Mouse (Mus musculus): ENCODE data around the gene Naa16.
"Not testable (repeated sequence)": the region's sequence is repeated elsewhere in the genome, so short reads cannot be mapped to it uniquely, and the experiment has no call there.

Gene Naa16

DNA sequence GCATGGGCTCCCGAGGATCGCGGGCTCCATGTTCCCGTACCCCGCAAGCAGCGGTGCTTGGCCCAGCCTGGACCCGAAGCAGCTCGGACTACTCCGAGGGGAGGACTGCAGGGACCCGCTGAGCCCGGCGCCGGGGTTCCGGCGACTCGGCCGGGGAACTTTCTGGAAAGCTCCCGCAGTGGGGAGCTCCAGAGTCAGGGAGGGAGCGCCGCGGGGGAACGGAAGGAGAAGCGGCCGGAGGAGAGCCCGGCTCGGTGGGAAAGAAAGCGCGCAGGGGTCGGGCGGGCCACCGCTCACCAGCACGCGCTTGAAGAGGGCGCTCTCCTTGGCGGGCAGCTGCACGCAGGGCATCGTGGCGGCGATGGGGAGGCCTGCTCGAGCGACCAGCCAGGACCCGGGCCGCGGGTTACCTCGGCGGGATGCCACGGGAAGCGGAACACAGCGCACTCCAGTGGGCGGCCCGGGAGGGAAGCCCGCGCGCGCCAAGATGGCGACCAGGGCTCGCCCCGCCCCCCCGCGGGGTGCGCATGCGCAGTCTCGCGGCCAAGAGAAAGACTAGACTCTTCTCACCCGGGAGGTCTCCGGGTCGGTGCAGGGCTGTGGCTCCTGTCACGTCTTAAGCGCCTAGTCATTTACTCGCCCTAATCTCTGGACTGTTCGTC, at the start of gene Naa16:
Gene Naa16 (minus strand): TSS at position 514 of the 662 bp plus-strand sequence.
- DNase-seq, result peak; percentile 98

- no peak for DNase-seq
Measured at GRCm38 (mm10) chr14:79434068-79434467, 43.5 kb upstream of the Naa16 start.

GRCm38 (mm10) chr14:79426730-79427365, 36.3 kb upstream of the Naa16 start:
- not testable (repeated sequence) for DNase-seq

DNA sequence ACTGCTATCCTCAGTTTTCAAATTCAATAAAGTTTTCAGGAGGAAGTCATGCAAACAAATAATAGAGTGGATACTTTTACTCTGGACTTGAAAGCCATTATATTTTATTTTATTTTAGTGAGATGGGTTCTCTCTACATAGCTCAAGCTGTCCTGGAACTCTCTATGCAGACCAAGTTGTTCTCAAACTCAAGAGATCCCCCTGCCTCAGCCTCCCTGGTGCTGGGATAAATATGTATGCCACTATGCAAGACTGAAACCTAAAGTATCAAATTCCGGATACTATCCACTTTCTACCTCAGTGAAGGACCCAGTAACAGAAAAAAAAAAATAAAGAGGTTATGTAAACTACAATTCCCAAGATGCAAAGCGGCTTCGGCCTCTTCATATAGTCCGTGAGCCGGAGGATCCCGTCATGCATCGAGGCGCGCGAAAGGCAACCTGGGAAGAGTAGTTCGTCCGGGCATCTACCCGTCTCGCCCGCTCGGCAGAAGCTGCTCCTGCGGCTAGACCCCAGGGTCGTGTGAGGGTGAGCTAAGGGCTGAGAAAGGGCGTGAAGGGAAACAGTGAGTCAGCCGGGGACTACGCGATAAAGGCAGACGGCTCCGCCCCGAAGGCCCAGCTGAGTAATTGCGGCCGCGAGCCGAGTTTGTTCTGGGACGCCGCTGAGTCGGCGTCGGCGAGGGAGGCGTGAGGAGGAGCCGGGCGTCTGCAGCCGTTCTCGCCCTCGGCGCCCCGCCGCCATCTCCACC, 35.6 kb upstream of the Naa16 start, which contains the start of gene Kbtbd7:
Gene Kbtbd7 (plus strand): TSS at position 533 of the 751 bp plus-strand sequence.
- peak; percentile 95 for DNase-seq

GRCm38 (mm10) chr14:79420083-79420685, 29.6 kb upstream of the Naa16 start:
- no peak for DNase-seq

- DNase-seq, result no peak
Measured at GRCm38 (mm10) chr14:79413121-79413520, 22.5 kb upstream of the Naa16 start.

DNA sequence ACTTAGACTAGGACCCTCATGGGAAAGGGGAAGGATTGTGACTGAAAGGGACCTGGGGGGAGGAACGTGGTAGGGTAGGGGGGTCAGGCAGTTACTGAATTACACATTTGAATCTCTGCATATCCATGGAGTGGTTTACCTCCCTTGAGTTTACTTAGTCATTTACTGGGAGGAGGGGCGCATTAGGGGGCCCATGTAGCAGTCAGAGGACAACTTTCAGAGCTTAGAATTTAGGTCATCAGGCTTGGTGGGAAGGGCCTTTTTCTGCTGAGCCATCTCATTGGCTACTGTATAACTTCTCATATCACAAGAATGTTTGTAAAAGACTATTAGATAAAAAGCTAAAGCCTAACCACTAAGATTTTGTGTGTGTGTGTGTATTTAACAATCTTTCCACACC, 20.1 kb upstream of the Naa16 start:
- DNase-seq, result no peak

DNA sequence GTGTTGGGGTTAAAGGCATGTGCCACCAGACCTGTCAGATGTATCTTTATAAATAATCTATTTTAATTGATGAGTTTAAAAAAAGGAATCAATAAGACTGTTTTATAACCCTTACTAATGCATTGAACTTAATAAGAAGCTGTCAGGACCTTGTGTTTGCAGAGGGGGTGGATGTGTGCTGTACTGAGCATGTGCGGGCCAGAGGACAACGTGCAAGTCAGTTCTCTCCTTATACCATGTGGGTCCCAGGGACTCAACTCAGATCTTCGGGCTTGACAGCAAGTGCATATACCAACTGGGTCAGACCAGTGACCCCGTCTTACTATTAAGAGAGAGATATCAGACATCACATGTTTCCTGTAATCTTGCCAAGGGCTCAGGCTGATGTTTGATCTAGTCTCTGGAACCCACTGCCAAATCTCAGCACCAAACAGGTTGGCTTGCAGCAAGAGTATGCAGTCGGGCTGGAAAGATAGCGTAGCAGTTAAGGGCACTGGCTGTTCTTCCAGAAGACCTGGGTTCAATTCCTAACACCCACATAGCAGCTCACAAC, 18.8 kb upstream of the Naa16 start:
- DNase-seq, result no peak

DNA sequence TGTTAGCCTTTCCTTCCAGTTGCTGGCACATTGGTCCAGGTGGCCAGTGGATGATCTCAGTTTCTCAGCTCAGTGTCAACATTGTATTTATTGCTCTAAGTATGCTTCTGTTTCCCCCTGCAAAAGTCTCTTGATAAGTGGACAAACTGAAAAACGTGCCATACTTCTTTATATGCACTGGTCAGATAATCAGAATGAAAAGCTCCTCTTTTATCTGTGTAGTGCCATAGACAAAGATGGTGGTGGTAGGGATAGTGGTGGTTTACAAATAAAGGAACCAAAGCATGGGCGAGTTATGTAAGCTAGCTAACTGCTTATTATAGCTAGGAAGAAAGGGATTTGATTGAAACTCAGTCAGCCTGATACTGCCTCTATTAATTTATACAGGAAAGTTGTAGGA, 17.1 kb upstream of the Naa16 start:
- DNase-seq, result no peak

DNA sequence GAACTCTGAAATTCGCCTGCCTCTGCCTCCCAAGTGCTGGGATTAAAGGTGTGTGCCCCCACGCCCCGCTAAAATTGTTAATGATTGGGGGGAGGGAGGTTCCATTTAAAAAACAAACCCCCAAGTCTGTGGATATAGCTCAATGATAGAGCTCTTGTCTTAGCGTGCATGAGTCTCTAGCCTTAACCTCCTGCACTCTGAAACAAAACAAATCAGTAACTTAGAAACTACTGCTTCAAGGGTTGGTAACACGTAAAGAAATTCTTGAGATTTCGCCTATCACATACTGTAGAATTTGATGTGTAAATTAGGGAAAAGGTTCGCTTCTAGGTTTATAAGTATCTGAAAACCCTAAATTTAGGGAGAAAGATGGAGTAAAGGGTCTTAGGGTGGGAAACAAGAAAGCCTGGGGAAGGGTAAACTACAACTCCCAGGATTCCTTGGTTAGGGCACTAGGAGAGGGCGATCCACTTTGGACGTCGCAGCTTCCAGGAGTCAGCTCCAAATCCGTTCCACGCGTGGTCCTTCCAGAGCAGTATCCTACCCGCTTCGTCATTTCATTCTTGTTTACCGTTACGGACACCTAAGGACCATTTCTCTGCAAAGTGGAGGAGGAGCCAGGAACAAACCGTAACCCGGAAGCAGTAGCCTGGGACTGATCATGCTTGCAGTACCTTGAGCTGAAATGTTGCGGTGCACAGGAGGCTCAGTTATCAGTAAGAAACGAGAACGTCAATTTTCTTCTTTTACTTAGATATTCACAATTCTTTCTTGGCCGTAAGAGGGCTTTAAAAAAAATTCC, 6.9 kb upstream of the Naa16 start, which contains the start of gene Mtrf1:
Gene Mtrf1 (plus strand): TSS at position 452 of the 802 bp plus-strand sequence.
- peak; percentile 67 for DNase-seq

DNA sequence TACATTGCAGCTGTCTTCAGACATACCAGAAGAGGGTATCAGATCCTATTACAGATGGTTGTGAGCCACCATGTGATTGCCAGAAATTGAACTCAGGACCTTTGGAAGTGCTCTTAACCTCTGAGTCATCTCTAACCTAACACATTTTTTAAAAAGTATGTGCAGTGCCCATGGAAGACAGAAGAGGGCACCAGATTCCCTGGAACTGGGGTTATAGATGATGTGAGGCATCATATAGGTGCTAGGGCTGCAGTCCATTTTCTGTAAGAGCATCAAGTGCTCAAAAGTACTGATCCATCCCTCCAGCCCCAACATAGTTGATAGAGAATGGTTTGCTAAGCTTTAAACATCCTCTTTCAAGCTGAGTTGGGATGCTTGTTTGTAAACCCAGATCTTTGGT, 4.0 kb upstream of the Naa16 start:
- DNase-seq, result peak; percentile 57

DNA sequence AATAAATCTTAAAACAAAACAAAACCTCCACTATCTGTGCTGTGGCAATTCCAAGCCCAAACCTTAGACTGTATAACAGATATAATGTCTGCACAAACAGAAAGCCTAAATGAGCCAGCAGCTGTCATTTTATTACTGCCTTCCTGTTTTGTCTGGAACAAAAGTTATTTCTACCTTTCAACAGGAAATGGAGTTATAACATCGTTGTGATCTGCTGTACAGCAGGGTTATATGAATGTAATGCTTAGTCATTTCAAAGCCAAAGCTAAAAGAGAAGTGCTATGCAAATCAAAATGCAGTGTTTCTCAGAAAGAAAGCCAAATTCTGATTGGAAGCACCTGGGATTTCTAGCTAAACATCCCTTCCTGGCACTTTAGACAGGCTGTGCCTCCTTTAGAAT, 2.7 kb upstream of the Naa16 start:
- no peak for DNase-seq

DNA sequence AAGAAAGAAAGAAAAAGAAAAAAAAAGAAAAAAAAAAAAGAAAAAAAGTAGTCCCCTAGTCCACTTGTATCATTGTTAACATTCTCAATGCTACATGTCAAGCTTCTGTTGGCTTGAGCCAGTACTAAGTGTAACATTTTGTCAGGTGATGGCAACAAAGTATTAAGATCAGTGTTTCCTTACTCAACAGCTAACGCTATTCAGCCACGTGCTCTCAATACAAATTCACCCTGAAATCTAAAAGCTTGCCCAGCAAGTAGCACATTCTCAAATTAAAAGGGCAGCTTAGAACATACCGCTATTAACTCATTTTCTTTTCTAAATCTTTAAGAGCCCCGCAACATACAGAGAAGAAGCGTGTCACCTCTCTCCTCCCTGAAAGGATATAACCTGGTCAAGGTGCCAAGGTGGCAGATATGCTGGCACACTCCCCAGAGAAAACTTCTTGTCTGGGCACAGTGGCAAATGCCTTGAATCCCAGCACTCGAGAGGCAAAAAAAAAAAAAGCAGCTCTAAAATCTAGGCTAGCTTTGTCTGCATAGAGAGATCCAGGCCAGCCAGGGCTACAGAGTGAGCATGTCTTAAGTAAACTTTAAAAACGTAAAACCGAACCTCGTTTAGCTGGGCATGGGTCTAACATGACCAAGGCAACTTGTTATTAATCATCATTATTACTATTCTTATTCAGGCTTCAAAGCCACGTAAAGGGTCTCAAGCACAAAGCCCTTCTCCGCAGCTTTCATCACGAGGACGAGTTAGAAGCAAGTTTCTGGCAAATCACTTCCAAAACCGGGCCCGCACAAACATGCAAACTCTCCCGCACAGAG, 927 bp downstream of the Naa16 start:
- peak; percentile 13 for DNase-seq

DNA sequence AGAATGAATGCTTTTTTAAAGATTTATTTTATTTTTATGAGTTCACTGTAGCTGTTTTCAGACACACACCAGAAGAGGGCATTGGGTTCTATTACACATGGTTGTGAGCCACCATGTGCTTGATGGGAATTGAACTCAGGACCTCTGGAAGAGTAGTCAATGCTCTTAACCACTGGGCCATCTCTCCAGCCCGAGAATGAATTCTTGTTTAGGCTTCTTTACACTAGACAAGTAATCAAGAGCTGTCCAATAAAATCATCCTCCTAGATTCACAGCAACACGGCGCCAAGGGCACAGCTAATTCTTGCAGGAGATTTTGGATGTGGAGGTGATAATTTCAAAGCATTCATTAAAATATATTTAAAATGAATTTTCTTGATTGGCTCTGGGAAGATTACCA, 2.3 kb downstream of the Naa16 start:
- no peak for DNase-seq

DNA sequence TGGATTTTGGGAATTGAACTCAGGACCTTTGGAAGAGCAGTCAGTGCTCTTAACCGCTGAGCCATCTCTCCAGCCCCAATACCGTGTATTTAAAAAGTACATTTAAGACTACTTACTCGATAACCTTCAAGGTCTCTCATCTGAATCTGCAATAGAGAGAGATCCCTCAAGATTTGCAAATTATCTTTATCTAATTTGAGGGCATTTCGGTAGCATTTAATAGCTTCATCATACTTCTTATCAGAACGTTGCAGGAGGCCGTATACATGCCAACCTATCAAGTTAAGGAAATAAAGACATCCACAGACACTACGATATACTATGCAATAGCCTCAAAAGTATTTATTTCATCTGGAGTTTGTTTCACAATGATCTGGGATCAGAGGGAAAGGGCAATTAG, 7.5 kb downstream of the Naa16 start:
- DNase-seq, result no peak

DNA sequence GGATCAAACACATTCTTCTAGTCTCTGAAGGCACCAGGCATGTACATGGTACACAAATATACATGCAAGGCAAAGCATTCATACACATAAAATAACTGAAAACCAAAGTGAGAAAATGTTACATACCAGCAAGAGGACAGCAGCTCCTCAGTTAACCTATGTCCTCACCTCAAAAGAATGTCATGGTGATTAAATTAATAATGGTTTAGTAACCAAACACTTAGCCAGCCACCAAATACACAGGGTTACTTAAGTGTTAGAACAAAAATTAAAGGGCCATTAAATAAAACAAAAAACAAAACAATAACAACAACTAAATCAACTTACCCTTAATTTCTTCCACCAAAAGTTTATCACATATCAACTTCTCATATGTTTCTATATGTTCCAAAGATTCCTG, 13.5 kb downstream of the Naa16 start:
- DNase-seq, result no peak

DNA sequence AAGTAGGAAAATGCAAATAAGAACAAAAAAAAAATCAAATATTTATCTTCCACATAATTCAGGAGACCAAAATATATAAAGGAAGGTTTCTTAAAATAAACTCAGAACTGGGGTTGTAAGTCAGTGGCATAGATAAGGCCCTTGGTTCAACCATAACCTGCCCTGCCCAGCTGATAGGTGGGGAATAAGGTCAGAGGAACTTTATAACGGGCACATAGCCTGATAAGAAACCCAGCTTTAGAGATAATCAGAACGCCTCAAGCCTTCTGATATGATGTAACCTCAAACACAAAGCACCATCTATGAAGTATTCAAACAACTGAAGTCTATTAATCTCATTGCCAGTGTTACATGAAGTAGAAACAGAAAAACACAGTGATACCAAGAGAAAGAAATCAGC, 32.5 kb downstream of the Naa16 start:
- DNase-seq, result peak; percentile 31

DNA sequence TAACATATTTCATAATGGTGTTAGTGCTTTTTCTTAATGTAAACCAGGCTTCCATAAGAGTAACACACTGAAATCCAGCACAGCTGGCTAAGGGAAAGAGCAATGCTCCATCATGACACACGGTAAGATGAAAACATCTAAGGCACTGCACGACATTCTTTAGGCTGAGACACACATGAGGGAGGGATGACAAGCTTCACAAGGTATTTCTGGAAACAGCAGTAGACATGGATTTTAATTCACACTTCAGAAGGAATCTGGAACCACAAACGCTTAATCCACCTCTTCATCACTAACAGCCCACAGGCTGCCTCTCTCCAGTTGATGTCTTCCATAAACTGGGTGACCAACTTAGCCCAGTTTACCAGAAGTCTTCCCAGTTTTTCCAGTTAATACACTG, 44.2 kb downstream of the Naa16 start:
- no peak for DNase-seq

DNA sequence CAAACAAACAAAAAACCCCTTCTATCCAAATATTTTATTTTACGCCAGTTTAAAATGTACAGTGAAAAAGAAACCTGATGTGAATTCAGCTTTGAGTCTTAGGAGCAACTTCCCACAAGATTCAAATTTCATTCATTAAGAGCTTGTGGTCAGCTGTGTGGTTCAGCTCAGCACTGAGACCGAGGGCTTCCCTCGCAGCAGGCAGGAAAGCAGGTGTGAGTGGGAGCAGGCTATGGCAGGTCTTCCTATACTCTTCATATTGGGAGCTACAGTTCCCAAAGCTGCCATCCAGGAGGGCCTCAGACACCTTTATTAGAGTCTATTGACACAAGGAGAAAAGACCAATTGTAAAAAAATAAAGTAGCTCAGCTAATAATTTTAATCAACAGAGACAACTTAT, 55.0 kb downstream of the Naa16 start:
- DNase-seq, result no peak

DNA sequence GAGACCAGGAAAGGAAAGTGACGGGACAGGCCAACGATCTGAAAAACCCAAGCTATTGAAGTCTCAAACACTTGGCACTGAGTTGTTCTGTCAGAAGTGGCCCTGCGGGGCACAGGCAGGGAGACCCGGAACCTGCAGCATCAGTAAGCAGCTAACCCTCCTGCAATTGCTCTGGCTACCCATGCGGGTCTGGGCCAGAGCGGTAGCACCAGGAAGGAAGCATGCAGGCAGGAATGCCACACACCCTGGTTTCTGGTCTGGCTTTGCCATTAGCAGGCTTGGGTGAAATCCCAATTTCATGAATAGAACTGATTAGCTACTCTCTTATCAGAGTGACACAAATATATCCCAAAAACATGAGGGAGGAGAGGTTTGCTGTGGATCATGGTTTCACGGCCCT, 58.6 kb downstream of the Naa16 start:
- DNase-seq, result no peak

- DNase-seq, result peak; percentile 78
Measured at GRCm38 (mm10) chr14:79330944-79331561, 59.5 kb downstream of the Naa16 start.

All from liver (tissue).